Mouse (Mus musculus) adrenal gland, postnatal 25 days (tissue): ENCODE data around the gene Cep170b. TPM values are rescaled to one million over a fixed set of nuclear protein-coding genes. Genes with fewer than 3 reads are reported as not detected.

Experiments
- microRNA-seq, 2 experiments: library from miRNA; unstranded; fragments of <30 nt; microRNA quantifications; one replicate each; pipeline ENCODE4 v1.2.0; 2021
- total RNA-seq: library from RNA; stranded (reverse); gene quantifications from 2 replicates; pipeline ENCODE4 v1.2.3, GENCODE M21; 2021

Cep170b gene
- total RNA-seq, 1 experiment from 2014 or later, result 42.4 TPM

Small RNA genes lying within 50 kb of the gene (microRNA-seq; reads per million reads assigned to microRNA genes)
- 0 to 0.36 reads per million in 2 experiments for gene Mir6940

Other genes with a start within 250 kb of the Cep170b start
- 15.9 and 19.5 TPM in 2 replicates for gene A530016L24Rik, start 231.0 kb upstream of the Cep170b start, total RNA-seq
- 5.8 and 5.9 TPM in 2 replicates for gene Tmem179, start 203.7 kb upstream of the Cep170b start, total RNA-seq
- gene Inf2, start 131.7 kb upstream of the Cep170b start, total RNA-seq, result 32.6 and 34.1 TPM in 2 replicates
- 17.8 and 21.0 TPM in 2 replicates for gene Adssl1, start 100.4 kb upstream of the Cep170b start, total RNA-seq
- 34.8 and 46.0 TPM in 2 replicates for gene Siva1, start 75.8 kb upstream of the Cep170b start, total RNA-seq
- gene Akt1, start 45.6 kb upstream of the Cep170b start, total RNA-seq, result 395 and 413 TPM in 2 replicates
- 7.9 and 12.8 TPM in 2 replicates for gene Zbtb42, start 41.6 kb upstream of the Cep170b start, total RNA-seq
- 6.4 and 6.8 TPM in 2 replicates for gene Pld4, start 40.2 kb downstream of the Cep170b start, total RNA-seq
- 5.1 and 5.7 TPM in 2 replicates for gene Ahnak2, start 82.2 kb downstream of the Cep170b start, total RNA-seq
- 7.7 and 10.0 TPM in 2 replicates for gene Clba1, start 88.5 kb downstream of the Cep170b start, total RNA-seq
- 15.5 and 15.9 TPM in 2 replicates for gene Cdca4, start 109.0 kb downstream of the Cep170b start, total RNA-seq
- 0.12 TPM in 1 of 2 replicates, not detected in the other for gene Gpr132, start 147.8 kb downstream of the Cep170b start, total RNA-seq
- gene Jag2, start 209.3 kb downstream of the Cep170b start, total RNA-seq, result 7.6 and 8.4 TPM in 2 replicates
- gene Nudt14, start 221.7 kb downstream of the Cep170b start, total RNA-seq, result 26.6 and 40.7 TPM in 2 replicates